Mouse (Mus musculus): Measurements from ENCODE around the gene Dpep1. TPM values are rescaled to one million over a fixed set of nuclear protein-coding genes. Genes with fewer than 3 reads are reported as not detected.

Gene Dpep1
- not detected for total RNA-seq (2023)

DNA sequence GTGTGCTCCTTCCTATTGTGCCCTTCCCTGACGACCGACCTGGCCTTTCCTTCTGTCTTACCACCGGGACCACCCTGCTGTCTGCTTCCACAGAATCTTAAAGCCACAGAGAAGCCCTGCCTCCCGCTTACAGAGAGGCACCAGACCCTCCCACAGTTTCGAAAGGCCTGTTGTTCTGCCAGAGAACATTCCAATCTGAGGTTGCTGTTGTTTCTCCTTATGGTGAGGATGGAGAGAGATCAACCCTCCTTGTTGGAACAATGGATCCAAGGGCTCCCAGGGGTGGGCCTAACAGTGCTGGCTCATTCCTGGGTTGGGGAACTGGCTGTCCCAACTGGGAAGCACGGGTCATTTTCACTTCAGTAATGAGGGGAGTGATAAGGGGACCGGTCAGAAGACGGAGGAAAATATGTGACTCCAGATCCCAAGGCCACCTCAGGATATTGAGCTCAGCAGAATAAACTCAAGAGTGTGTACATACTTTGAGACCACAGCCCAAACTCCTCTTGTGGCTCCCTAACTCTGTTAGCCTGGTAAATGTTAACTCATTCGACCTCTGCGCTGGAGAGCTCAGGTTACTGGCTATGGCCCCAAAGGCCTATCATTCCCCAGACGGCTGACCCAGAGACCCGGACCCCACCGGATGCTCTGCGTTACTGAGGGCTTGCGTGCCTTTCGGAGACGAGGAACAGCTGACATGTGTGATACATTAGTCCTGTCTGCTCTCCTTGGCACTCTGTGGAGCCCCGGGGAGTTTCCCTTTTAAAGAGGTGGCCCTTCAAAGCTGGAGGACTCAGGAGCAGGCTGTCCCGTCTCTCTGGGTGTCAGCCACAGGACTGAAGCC is at the start of gene Dpep1:
Gene Dpep1, plus strand, starts transcription at position 677 of the 844 bp plus-strand sequence.

DNA sequence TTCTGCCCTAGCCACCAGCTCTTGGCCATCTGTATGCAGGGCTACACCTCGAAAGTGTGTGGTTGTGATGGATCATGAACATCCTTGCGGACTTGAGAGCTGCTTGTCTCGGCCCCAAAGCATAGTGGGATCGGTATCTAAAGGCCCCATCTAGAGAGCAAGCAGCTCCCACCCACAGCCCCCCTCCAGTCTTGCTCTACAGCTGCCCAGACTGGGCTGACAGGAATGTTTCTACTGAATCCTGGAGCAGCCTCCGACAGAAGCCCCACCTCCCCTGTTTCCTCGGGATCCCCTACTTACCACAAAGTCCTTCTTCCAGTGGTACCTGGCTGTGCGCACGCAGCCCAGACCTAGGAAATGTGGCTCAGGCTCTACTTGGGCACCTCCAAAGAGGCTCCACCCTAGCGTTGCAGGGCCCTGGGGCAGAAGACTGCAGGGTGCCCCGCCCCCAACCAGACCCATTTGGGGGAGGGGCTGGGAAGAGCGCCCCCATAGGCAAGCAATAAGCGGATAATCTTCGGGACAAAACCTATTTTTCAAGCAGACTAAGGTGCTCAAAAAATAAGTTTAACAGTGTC is 28.1 kb upstream of the Dpep1 start, which contains the start of gene Sult5a1:
Gene Sult5a1, minus strand, starts transcription at position 428 of the 578 bp plus-strand sequence.

DNA sequence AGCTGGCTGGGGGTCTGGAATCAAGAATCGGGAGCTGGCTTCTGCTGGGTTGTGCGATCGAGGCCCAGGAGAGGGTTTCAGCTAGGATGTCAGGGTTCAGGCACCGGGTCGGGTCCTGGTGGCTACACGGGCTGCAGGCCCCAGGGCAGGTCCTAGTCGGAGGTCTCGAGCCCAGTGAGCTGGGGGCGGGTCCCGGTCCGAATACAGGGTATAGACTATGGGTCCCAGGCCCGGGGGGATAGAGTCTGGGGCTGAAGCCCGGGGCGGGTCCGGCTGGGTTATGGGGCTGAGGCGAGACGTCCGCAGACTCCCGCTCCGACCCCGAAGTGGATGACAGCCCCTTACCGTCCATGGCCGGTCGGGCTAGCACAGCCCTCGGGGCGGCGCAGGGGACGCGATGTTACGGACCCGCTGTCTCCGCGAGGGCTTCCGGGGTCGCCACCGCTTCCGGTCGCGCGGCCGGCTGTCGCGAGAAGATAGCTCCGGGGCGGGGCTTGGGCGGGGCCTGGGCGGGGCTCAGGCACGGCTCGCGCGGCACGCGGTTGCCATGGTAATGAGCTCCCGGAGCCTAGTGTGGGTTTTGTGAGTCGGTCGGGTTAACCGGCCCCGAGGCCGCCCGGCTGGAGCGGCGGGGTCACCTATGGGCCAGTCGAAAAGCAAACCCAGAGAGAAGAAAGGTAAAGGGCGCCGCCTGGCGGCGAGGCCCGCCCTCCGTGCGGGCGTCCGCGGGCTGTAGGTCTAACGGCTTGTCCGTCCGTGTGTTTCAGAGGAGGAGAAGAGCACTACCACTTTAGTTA is 26.5 kb downstream of the Dpep1 start, which contains the start of the genes Chmp1a and Spata33:
Gene Chmp1a, minus strand, starts transcription at position 443 of the 797 bp plus-strand sequence.
Gene Spata33, plus strand, starts transcription at position 512 of the 797 bp plus-strand sequence.

DNA sequence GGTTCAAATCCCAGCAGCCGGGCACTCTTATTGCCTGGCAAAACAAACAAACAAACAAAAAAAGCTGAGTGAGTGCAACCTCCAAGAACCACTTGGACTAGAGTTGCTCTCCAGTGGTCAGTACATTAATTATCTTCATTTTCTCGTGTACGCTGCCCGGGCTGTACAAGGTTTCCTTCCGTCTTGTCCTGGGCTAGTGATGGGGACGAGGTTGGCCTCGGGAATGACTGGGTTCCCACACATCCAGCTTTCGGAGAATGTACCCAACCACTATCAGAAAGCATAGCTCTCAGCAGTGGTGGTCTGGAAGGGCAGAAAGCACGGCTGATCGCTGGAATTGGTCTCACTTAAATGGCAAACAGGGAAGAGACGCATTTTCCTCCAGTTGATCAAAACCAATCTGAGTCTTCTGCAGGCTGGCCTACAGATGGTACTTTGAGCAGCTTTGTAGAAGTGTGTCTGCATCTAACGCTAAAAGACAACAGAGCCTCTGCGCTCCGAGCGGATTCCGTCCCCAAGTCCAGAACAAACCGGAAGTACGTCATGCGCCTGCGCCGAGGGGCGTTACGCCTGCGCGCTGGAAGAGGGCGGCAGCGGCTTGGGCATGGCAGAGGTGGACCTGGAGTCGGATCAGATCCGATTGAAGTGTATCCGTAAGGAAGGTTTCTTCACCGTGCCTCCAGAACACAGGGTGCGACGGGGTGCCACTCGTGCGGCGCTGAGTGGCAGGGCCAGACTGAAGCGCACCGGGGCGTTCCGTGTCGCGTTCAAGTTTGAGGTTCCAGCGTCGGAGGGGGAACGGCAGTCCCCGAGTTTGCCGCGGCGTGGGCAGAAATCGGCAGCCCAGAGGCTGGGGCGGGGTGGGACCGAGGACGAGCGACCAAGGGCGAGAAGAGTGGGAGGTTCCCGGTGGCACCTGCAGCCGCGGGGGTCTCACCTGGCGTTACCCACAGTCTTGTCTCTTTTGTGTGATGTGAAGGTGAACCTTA is 38.5 kb downstream of the Dpep1 start, which contains the start of gene Cdk10:
Gene Cdk10, plus strand, starts transcription at position 565 of the 989 bp plus-strand sequence.

DNA sequence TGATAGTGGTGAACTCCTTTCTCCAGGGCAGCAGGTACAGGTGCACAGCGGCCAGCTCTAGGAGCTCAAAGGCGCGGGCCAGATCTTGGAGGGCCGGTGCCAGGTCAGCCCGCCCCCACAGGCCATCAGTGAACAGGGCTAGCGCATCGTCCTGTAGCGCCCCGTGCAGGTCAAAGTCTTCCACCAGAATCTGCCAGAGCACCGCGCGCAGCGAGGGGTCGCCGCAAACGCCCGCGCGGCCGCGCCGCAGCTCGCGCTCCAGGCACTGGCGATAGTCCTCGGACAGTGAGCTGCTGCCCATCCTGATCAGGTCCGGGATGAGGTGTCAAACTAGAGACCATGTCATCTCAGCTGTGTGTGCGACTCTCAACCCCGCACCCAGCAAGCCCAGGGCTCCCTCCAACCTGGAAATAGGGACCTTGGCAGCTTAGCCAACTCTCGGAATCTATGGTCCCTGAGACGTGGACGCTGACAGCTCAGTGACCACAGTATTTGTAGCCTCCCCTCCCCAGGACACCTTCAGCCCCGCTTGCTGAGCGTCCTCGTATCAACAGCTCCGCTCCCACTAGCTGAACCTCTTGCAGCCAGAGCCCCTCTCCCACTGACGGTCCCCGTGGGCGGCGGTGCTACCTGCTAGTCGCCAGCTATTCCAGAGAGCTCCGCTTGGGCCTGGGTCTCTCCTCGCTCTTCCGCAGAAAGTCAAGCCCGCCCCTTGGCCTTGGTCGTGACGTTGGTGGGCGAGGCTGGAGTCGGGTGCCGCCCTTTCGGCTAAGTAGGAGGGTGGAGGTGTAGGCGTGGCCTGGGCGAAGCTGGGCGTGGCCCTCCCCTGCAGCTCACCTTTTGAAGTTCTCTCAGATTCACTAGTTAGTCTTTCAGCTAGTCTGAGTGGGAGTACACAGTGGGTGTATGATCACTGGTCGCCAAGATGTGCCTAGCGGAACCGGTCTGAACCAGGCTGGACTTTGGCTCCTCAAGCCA is 49.8 kb downstream of the Dpep1 start, which contains the start of gene Spata2l:
Gene Spata2l, minus strand, starts transcription at position 714 of the 978 bp plus-strand sequence.

Other genes starting within 250 kb of the Dpep1 start
- 332 TPM for gene Ankrd11, start 144.0 kb upstream of the Dpep1 start, total RNA-seq (2023)
- 73.0 TPM for gene Spg7, start 123.3 kb upstream of the Dpep1 start, total RNA-seq (2023)
- 2,109 TPM for gene Rpl13, start 83.9 kb upstream of the Dpep1 start, total RNA-seq (2023)
- 0.85 TPM for gene Cpne7, start 68.9 kb upstream of the Dpep1 start, total RNA-seq (2023)
- not detected for gene Sult5a1, start 27.9 kb upstream of the Dpep1 start, total RNA-seq (2023)
- 84.7 TPM for gene Chmp1a, start 26.5 kb downstream of the Dpep1 start, total RNA-seq (2023)
- gene Spata33, start 26.6 kb downstream of the Dpep1 start, total RNA-seq (2023) = not detected
- gene Cdk10, start 38.6 kb downstream of the Dpep1 start, total RNA-seq (2023) = 36.5 TPM
- 11.0 TPM for gene Spata2l, start 50.0 kb downstream of the Dpep1 start, total RNA-seq (2023)
- gene Zfp276, start 68.0 kb downstream of the Dpep1 start, total RNA-seq (2023) = 25.1 TPM
- gene Vps9d1, start 68.1 kb downstream of the Dpep1 start, total RNA-seq (2023) = 28.8 TPM
- gene Fanca, start 132.3 kb downstream of the Dpep1 start, total RNA-seq (2023) = 10.6 TPM
- gene Spire2, start 146.5 kb downstream of the Dpep1 start, total RNA-seq (2023) = not detected
- 247 TPM for gene Tcf25, start 187.5 kb downstream of the Dpep1 start, total RNA-seq (2023)
- not detected for gene Mc1r, start 220.9 kb downstream of the Dpep1 start, total RNA-seq (2023)
- 0.41 TPM for gene Tubb3, start 225.2 kb downstream of the Dpep1 start, total RNA-seq (2023)
- gene Def8, start 237.3 kb downstream of the Dpep1 start, total RNA-seq (2023) = 13.2 TPM